Mouse (Mus musculus): ENCODE results near the gene Wnk2. TPM values are rescaled to one million over a fixed set of nuclear protein-coding genes. Genes with fewer than 3 reads are reported as not detected.

The Wnk2 gene
- polyA plus RNA-seq, 1 experiment from 2014 or later, result 2.1 TPM

GRCm38 (mm10) chr13:49053333-49053732, 94.5 kb downstream of the Wnk2 start:
- whole genome bisulfite sequencing, result 71% methylated on average over 2 of the region's 2 CpGs
- no peak for ATAC-seq (ENCODE audit: low FRiP score, low read depth)
- H3K4me2 ChIP-seq (replicated peaks), result no peak overlapping the region

GRCm38 (mm10) chr13:49052512-49052911, 95.3 kb downstream of the Wnk2 start:
- no peaks in the 10 kb centered on the region for H3K9me3 ChIP-seq
- ATAC-seq (ENCODE audit: low FRiP score, low read depth), result no peak
- 38% methylated on average over 9 of the region's 9 CpGs for WGBS
- no peak overlapping the region for H3K4me3 ChIP-seq
- no peak overlapping the region for H3K9ac ChIP-seq
- H3K4me2 ChIP-seq (replicated peaks), result no peak overlapping the region
- H3K27me3 ChIP-seq, result no peaks in the 10 kb centered on the region
- H3K36me3 ChIP-seq, result no peaks in the 10 kb centered on the region
- H3K27ac ChIP-seq, result no peak overlapping the region
- H3K4me1 ChIP-seq, result no peaks in the 10 kb centered on the region

More at GRCm38 (mm10) chr13:49053333-49053732, 94.5 kb downstream of the Wnk2 start:
- no peak overlapping the region for H3K27ac ChIP-seq
- no peak overlapping the region for H3K9ac ChIP-seq
- H3K9me3 ChIP-seq, result no peaks in the 10 kb centered on the region
- H3K4me1 ChIP-seq, result no peaks in the 10 kb centered on the region
- no peaks in the 10 kb centered on the region for H3K27me3 ChIP-seq
- H3K36me3 ChIP-seq, result no peaks in the 10 kb centered on the region
- no peak overlapping the region for H3K4me3 ChIP-seq

- Histone ChIP-seq H3K9me3 (no peaks in the 10 kb centered on the region), H3K4me3 (no peak overlapping the region), H3K9ac (no peak overlapping the region), H3K4me2 (replicated peaks) (no peak overlapping the region), H3K27ac (no peak overlapping the region), H3K36me3 (no peaks in the 10 kb centered on the region), H3K4me1 (no peaks in the 10 kb centered on the region), H3K27me3 (no peaks in the 10 kb centered on the region)
- ATAC-seq (ENCODE audit: low FRiP score, low read depth), result no peak
- WGBS, result 73% methylated on average over 1 of the region's 1 CpGs
Measured at GRCm38 (mm10) chr13:49047393-49047792, 100.4 kb downstream of the Wnk2 start.

- Histone ChIP-seq H3K27ac (no peak overlapping the region), H3K9ac (no peak overlapping the region), H3K4me3 (no peak overlapping the region), H3K36me3 (no peaks in the 10 kb centered on the region), H3K9me3 (no peaks in the 10 kb centered on the region), H3K27me3 (no peaks in the 10 kb centered on the region), H3K4me2 (replicated peaks) (no peak overlapping the region), H3K4me1 (no peaks in the 10 kb centered on the region)
- WGBS, result 61% methylated on average over 10 of the region's 10 CpGs
- no peak for ATAC-seq (ENCODE audit: low FRiP score, low read depth)
Measured at GRCm38 (mm10) chr13:49044145-49044561, 103.7 kb downstream of the Wnk2 start.

- Histone ChIP-seq H3K9ac (no peak overlapping the region), H3K4me1 (peaks cover 8% of the 10 kb centered on the region), H3K4me3 (no peak overlapping the region), H3K27me3 (no peaks in the 10 kb centered on the region), H3K4me2 (replicated peaks) (no peak overlapping the region), H3K9me3 (no peaks in the 10 kb centered on the region), H3K27ac (no peak overlapping the region), H3K36me3 (no peaks in the 10 kb centered on the region)
- no peak for ATAC-seq (ENCODE audit: low FRiP score, low read depth)
- 93% methylated on average over 15 of the region's 15 CpGs for WGBS
Measured at GRCm38 (mm10) chr13:49042371-49042770, 105.4 kb downstream of the Wnk2 start.

GRCm38 (mm10) chr13:49036928-49037574, 110.8 kb downstream of the Wnk2 start:
- peak; percentile 44 for ATAC-seq (ENCODE audit: low FRiP score, low read depth)
- Histone ChIP-seq H3K9me3 (no peaks in the 10 kb centered on the region), H3K27me3 (no peaks in the 10 kb centered on the region), H3K4me1 (peaks cover 18% of the 10 kb centered on the region), H3K36me3 (peaks cover 5% of the 10 kb centered on the region; the same call in 1 of the 2 replicates), H3K4me2 (replicated peaks) (no peak overlapping the region), H3K27ac (peak overlapping the region; percentile 39; the same call in 1 of the 2 replicates), H3K9ac (no peak overlapping the region), H3K4me3 (no peak overlapping the region)
- WGBS, result 76% methylated on average over 7 of the region's 7 CpGs

DNA sequence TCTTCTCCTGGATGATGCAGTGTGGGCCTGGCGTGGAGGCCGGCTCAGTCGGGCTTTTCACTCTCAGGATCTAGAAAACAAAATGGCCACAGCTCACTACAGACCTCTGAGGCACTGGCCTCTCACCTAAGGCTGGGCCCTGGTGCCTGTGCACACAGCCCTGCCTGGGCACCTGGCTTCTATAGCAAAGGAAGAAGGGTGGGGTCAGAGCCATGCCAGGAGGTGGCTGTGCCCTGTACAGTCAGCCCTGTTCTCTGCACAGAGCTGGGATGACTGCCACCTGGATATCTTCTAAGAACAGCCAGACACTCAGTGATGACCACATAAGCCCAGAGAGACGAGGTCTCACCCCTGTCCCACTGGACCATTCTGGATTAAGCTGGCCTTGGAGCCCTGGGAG, 111.4 kb downstream of the Wnk2 start:
- H3K4me3 ChIP-seq, result no peak overlapping the region
- 89% methylated on average over 4 of the region's 4 CpGs for WGBS
- H3K4me2 ChIP-seq (replicated peaks), result no peak overlapping the region
- H3K36me3 ChIP-seq, result peaks cover 5% of the 10 kb centered on the region; the same call in 1 of the 2 replicates
- H3K27ac ChIP-seq, result no peak overlapping the region; the same call in 1 of the 2 replicates
- peaks cover 18% of the 10 kb centered on the region for H3K4me1 ChIP-seq
- H3K27me3 ChIP-seq, result no peaks in the 10 kb centered on the region
- H3K9me3 ChIP-seq, result no peaks in the 10 kb centered on the region
- ATAC-seq (ENCODE audit: low FRiP score, low read depth), result no peak
- H3K9ac ChIP-seq, result no peak overlapping the region

- Histone ChIP-seq H3K27me3 (no peaks in the 10 kb centered on the region), H3K9ac (no peak overlapping the region), H3K9me3 (no peaks in the 10 kb centered on the region), H3K4me2 (replicated peaks) (no peak overlapping the region), H3K36me3 (peaks cover 5% of the 10 kb centered on the region; the same call in 1 of the 2 replicates), H3K4me1 (peaks cover 7% of the 10 kb centered on the region), H3K27ac (no peak overlapping the region), H3K4me3 (no peak overlapping the region)
- no peak for ATAC-seq (ENCODE audit: low FRiP score, low read depth)
- 90% methylated on average over 2 of the region's 2 CpGs for WGBS
Measured at GRCm38 (mm10) chr13:49031029-49031428, 116.8 kb downstream of the Wnk2 start.

GRCm38 (mm10) chr13:49028757-49029539, 118.9 kb downstream of the Wnk2 start:
- Histone ChIP-seq H3K27me3 (no peaks in the 10 kb centered on the region), H3K27ac (no peak overlapping the region), H3K4me2 (replicated peaks) (no peak overlapping the region), H3K36me3 (no peaks in the 10 kb centered on the region), H3K4me3 (no peak overlapping the region), H3K9ac (no peak overlapping the region), H3K4me1 (peaks cover 15% of the 10 kb centered on the region), H3K9me3 (no peaks in the 10 kb centered on the region)
- 61% methylated on average over 8 of the region's 8 CpGs for WGBS
- no peak for ATAC-seq (ENCODE audit: low FRiP score, low read depth)

DNA sequence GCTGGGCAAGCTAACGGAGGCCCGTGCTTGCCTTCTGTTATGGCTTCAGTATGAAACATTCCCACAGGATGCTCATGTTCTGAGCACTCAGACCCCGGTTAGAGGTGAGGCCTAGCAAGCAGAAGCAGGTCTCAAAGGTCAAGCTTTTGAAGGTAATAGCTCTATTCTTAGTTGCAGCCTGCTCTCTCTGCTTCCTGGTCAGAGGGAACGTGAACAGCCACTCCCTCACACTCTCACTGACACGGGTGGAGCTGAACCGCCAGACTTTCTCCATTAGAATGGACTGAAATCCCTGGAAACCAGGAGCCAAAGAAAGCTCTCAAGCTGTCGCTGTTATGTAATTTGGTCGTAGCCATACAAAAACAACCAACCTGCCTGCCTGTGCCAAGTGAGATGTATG, 120.8 kb downstream of the Wnk2 start:
- H3K4me1 ChIP-seq, result peaks cover 15% of the 10 kb centered on the region
- H3K27me3 ChIP-seq, result no peaks in the 10 kb centered on the region
- 76% methylated on average over 8 of the region's 8 CpGs for WGBS
- no peak overlapping the region for H3K4me3 ChIP-seq
- no peak overlapping the region for H3K27ac ChIP-seq
- no peak for ATAC-seq (ENCODE audit: low FRiP score, low read depth)
- no peak overlapping the region for H3K9ac ChIP-seq
- no peaks in the 10 kb centered on the region for H3K9me3 ChIP-seq
- no peak overlapping the region for H3K4me2 ChIP-seq (replicated peaks)
- no peaks in the 10 kb centered on the region for H3K36me3 ChIP-seq

DNA sequence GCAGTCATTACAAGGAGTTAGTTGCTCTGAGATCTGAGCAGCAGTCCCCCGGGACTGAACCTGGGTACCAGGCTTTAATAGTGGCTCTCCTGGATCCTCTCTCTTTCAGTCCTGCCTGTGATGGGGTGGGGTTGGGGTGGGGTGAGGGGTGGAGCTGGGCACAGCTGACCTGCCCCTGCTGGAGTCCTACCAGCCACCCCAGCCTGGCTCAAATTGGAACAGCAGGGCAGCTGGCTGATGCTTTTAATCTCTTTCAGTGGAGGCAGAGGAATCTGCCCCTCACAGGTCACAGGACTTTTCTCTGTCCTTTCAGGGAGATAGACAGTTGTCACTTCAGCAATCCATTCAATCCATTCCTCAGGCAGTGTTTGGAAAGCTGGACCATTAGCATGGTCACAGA, 122.3 kb downstream of the Wnk2 start:
- H3K27me3 ChIP-seq, result no peaks in the 10 kb centered on the region

DNA sequence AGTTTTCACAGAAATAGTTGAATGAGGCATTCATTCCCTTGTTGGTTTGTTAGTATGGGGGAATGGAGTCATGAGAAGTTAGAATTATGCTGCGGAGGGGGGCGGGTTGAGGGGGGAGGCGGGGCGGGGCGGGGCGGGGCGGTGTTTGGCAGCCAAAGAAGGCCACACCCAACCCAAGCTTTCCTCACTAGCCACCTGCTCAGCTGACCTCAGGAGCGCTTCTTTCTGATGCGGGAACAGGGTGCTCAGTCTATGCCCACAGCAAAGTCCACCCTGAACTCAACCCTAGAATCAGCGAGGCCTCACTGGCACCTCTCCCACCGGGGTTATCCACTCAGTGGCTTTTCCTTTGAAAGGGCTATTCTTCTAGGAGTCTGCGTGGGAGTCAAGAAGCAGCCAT, 123.1 kb downstream of the Wnk2 start:
- 0 out of 2 replicates have a peak overlapping the region, but pooled peaks have one; percentile 14 for H3K4me2 ChIP-seq (replicated peaks)
- no peak for ATAC-seq (ENCODE audit: low FRiP score, low read depth)

More for the DNA sequence above, 122.3 kb downstream of the Wnk2 start:
- H3K4me2 ChIP-seq (replicated peaks), result no peak overlapping the region
- peaks cover 15% of the 10 kb centered on the region for H3K4me1 ChIP-seq
- no peak for ATAC-seq (ENCODE audit: low FRiP score, low read depth)
- WGBS, result 36% methylated on average over 1 of the region's 1 CpGs
- no peak overlapping the region for H3K4me3 ChIP-seq
- no peaks in the 10 kb centered on the region for H3K9me3 ChIP-seq
- H3K9ac ChIP-seq, result no peak overlapping the region
- no peaks in the 10 kb centered on the region for H3K36me3 ChIP-seq
- no peak overlapping the region for H3K27ac ChIP-seq

More for the DNA sequence above, 123.1 kb downstream of the Wnk2 start:
- no peak overlapping the region for H3K27ac ChIP-seq
- no peaks in the 10 kb centered on the region for H3K27me3 ChIP-seq
- H3K4me1 ChIP-seq, result peaks cover 15% of the 10 kb centered on the region
- H3K4me3 ChIP-seq, result no peak overlapping the region
- WGBS, result 5% methylated on average over 11 of the region's 12 CpGs
- H3K36me3 ChIP-seq, result no peaks in the 10 kb centered on the region
- H3K9ac ChIP-seq, result no peak overlapping the region
- H3K9me3 ChIP-seq, result no peaks in the 10 kb centered on the region
